Mouse (Mus musculus): Measurements from ENCODE around the gene Mbnl2.
A peak's percentile ranks its signal among the peaks of the same experiment; 100 is the strongest.

The Mbnl2 gene

DNA sequence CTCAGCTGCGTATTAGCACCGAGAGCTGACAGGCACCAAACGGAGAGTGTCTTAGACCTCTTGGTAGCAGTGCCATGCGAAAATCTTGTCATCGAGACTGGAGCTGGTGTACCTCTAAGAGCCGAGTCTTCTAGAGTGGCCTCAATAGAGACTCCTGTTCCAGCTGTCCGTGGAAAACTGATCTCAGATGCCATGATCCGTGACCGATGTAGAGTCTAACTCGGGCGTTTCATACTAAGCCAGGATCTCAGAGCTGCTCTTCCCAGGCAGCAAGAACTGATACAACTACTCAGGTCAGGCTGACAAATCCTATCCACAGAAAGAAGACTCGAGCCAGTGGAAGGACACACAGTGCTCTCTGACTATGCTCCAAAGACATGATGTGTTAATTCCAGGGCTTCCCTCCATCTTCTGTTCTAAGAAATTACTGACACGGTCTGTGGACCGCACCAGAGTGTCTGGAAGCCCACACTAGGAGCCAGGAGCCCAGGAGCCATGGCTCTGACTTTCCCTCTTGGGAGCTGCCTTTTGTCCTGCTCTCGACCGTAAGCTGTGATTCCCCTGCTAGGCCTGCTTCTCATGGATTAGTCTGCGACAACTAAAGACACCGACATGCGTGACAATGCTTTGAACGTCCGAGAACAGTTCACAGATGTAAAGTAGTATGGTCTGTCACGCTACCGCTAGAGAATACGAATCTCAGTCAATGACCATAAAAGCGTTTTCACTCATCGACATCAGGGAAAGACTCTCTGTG is 106.1 kb downstream of the Mbnl2 start:
- DNase-seq (ENCODE audit: low read depth, low spot score): no peak

GRCm38 (mm10) chr14:120382179-120382578 is 106.7 kb downstream of the Mbnl2 start:
- DNase-seq (ENCODE audit: low read depth, low spot score): no peak

DNA sequence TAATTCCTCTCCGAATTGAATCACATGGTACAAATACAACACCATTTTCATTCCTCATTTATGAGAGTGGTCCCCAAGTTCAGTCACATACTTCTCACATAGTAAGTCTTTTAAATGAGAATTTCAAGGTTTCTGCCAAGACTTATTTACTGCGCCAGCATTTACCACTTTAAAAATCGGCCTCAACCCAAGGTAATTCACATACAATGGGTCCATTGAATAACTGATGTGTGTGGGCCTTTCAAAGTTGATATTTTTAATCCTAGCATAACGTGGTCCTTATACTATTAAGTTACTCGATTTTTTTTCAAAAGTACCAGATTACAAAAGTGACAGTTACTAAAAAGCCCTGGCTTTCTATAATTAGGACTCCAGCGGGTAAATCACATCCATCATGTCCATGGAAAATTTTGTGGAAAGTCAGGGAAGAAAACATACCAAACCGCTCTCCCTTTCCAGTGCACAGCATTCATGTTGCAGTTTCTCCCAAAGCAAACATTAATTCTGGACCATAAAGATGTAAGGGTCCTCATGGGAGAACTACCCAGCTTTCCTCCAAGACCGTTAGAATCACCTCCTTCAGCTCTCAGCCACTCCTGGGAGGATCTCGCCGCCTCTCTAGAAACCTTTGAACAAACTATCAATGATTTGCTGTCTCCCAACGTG is 107.8 kb downstream of the Mbnl2 start:
- no peak for DNase-seq (ENCODE audit: low read depth, low spot score)

GRCm38 (mm10) chr14:120384615-120385014 is 109.1 kb downstream of the Mbnl2 start:
- DNase-seq (ENCODE audit: low read depth, low spot score): no peak

DNA sequence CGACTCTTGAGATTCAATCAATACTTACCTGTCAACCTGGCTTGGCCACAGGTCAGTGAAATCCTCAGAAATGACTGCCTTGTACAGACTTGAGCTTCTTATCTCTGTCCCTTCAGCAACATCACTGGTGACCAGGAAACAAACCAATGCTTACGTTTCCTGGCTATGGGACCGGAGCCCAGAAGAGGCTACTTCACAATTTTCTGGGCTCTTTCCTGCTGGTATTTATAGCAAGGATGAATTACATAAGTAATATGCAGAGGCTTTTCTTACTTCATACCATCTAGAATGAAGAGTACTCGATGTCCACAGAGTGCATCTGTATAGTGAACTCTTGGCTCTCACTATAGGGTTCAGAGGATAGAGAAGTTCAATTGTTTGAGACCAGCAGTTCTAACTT is 111.8 kb downstream of the Mbnl2 start:
- no peak for DNase-seq (ENCODE audit: low read depth, low spot score)

DNA sequence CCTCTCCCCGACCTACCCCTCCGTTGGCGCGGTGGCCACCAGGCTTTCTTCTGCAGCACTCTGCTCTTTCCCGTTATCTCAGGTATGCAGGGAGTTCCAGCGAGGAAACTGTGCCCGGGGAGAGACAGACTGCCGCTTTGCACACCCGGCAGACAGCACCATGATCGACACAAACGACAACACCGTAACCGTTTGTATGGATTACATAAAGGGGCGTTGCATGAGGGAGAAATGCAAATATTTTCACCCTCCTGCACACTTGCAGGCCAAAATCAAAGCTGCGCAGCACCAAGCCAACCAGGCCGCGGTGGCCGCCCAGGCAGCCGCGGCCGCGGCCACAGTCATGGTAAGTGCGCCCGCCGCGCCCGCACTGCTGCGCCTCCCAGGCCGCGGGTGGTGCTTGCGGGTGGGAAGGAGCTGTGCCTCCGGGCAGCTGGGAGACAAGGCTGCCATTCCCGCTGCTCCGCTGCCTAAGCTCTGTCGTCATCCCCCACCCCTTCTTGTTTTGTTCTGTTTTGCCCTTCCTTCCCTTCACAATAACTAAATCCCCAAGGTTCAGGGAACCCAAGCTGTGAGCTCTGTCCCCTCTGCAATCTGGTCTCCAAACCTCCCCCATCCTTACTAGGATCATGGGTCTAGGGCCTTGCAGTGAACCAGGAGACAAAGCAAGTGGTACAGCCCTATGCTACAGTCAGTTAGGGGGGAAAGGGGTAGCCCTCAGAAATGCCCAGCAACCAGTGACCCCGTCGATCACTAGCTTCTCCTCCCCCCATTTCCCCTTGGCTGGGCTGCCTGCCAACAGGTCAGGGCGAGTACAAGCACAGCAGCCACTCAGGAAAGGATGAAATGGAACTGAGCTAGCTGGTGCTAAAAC is 113.6 kb downstream of the Mbnl2 start:
- no peak for DNase-seq (ENCODE audit: low read depth, low spot score)

DNA sequence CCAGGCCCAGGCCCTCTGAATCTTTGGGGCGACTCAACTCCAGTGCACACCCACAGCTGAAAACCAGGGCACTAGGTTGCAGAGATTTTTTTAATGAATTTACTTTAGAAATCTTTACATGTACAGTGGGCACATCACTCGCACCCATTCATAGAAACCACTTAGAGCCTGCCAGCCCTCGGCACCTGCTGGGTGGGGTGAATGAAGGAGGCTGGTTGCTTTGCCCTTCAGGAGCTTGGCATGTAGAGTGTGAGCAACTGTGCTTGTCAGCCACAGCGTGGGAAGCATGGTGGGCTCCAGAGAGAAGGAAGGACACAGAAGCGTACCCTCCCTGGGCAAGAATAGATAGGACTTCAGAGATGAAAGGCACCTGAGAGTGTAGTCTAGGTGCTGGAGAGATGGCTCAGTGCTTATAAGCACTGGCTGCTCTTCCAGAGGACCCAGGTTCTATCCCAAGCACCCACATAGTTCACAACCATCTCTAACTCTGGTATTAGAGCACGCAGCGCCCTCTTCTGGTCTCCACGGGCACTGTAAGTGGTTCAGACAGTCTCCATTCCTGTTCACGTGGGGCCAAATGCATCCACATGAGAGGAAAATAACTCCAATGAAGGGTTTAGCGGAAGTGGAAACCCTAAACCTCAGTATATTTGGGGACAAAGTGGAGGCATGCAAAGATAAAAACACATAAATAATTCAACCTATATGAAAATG is 114.9 kb downstream of the Mbnl2 start:
- DNase-seq (ENCODE audit: low read depth, low spot score): peak; percentile 15

GRCm38 (mm10) chr14:120391701-120392100 is 116.2 kb downstream of the Mbnl2 start:
- DNase-seq (ENCODE audit: low read depth, low spot score): no peak

DNA sequence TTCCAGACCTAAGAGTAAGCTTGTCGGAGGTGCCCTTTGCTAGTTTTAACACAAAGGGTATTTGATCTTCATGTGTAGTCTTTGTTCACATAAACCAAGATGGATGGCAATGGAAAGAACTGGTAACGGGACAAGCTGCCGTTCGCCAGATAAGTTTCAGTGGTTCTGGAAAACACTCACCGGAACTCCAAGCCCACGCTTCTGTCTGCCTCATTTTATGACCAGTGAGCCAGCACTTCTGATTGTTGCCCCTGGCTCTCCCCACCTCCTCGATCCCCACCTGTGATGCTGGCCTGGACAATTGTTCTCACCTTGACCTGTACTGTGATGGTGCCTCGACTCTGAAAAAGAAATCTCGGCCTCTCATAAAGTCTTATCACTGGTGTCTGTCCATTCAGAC is 117.0 kb downstream of the Mbnl2 start:
- no peak for DNase-seq (ENCODE audit: low read depth, low spot score)

- DNase-seq (ENCODE audit: low read depth, low spot score): no peak
Observed at GRCm38 (mm10) chr14:120393441-120393840, 118.0 kb downstream of the Mbnl2 start.

DNA sequence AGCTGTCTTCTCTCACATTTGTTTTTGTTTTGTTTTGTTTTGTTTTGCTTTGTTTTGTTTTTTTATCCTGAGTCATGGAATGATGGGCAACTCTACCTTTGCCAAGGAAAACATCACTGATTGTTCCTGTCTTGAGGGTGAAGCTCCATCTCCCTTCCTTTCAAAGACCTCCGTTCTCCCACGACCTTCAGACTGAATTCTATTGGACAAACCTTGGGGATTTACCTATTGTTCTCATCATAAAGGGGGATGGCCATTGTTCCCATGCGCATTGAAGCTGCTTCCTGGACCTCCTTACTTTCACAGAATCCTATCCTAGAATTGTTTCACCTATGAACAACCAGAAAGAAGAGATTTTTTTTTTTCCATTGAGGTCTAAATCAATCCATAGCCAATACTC is 118.7 kb downstream of the Mbnl2 start:
- DNase-seq (ENCODE audit: low read depth, low spot score): no peak

GRCm38 (mm10) chr14:120394827-120395226 is 119.4 kb downstream of the Mbnl2 start:
- DNase-seq (ENCODE audit: low read depth, low spot score): no peak

DNA sequence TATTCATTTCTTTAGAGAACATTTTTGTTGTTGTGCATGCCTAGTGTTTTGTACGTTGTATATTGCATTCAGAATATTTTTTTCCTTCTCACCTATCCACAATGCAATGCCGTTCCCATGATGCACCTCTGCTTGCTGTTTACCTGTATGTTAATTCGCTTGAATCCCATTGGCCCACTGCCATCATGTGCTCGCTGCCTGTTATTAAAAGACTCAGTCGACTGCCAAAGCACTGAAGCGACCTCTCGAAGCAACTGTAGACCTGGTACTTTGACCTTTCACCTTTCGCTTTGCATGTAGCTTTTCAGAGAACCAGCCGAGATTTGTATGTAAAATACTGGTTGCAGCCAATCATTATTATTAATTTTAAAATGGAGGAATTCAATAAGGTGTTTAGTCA is 120.0 kb downstream of the Mbnl2 start:
- no peak for DNase-seq (ENCODE audit: low read depth, low spot score)

- peak; percentile 75 for DNase-seq (ENCODE audit: low read depth, low spot score)
Observed at GRCm38 (mm10) chr14:120397871-120398647, 122.6 kb downstream of the Mbnl2 start.

GRCm38 (mm10) chr14:120399614-120400013 is 124.1 kb downstream of the Mbnl2 start:
- no peak for DNase-seq (ENCODE audit: low read depth, low spot score)

GRCm38 (mm10) chr14:120401158-120401557 is 125.7 kb downstream of the Mbnl2 start:
- DNase-seq (ENCODE audit: low read depth, low spot score): no peak

DNA sequence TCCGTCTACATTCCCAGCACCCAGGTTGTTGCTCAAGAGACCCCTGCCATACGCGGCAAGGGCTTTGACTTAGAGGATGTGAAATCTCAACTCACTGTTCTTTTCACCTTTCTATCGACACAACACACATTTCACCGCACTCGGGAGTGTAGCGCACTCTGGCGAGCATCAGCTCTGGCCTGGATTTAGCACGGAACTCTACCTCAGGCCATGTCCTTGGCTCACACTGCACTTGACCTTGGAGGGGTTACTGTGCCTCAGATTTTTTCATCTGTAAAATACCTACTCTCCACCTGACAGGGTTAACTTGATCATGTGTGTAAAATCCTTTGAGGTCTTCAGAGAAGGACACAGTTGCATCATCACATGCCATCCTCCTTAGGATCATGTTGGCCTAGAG is 127.2 kb downstream of the Mbnl2 start:
- DNase-seq (ENCODE audit: low read depth, low spot score): no peak

- DNase-seq (ENCODE audit: low read depth, low spot score): no peak
Observed at GRCm38 (mm10) chr14:120404364-120404763, 128.9 kb downstream of the Mbnl2 start.

GRCm38 (mm10) chr14:120404811-120405582 is 129.5 kb downstream of the Mbnl2 start:
- DNase-seq (ENCODE audit: low read depth, low spot score): peak; percentile 19

GRCm38 (mm10) chr14:120405597-120405996 is 130.1 kb downstream of the Mbnl2 start:
- no peak for DNase-seq (ENCODE audit: low read depth, low spot score)
